Mouse (Mus musculus): ENCODE measurements at regions not wholly inside any gene's neighbourhood (a gene's known extent, or its start where the extent isn't known, plus 50 kb on each side); places are given as distances from the start of the nearest gene placed in this dataset.

GRCm38 (mm10) chr7:40751779-40752178 is 146.3 kb upstream of the Vstm2b start:
- DNase-seq (ENCODE audit: low read depth, low spot score) = no peak
- no peaks in the 10 kb centered on the region for H3K36me3 ChIP-seq (ENCODE audit: control insufficient read depth, insufficient read depth, low read length, poor library complexity, severe bottlenecking)
- H3K27me3 ChIP-seq (ENCODE audit: control insufficient read depth, insufficient read depth, low read length, poor library complexity, severe bottlenecking) = no peaks in the 10 kb centered on the region

GRCm38 (mm10) chr7:40752195-40752594 is 145.9 kb upstream of the Vstm2b start:
- H3K27me3 ChIP-seq (ENCODE audit: control insufficient read depth, insufficient read depth, low read length, poor library complexity, severe bottlenecking) = no peaks in the 10 kb centered on the region
- H3K36me3 ChIP-seq (ENCODE audit: control insufficient read depth, insufficient read depth, low read length, poor library complexity, severe bottlenecking) = no peaks in the 10 kb centered on the region
- no peak for DNase-seq (ENCODE audit: low read depth, low spot score)

- Histone ChIP-seq H3K27me3 (ENCODE audit: control insufficient read depth, insufficient read depth, low read length, poor library complexity, severe bottlenecking) (no peaks in the 10 kb centered on the region), H3K36me3 (ENCODE audit: control insufficient read depth, insufficient read depth, low read length, poor library complexity, severe bottlenecking) (no peaks in the 10 kb centered on the region)
- DNase-seq (ENCODE audit: low read depth, low spot score) = no peak
Observed at GRCm38 (mm10) chr7:40753490-40753889, 144.6 kb upstream of the Vstm2b start.

- DNase-seq (ENCODE audit: low read depth, low spot score) = no peak
- no peaks in the 10 kb centered on the region for H3K36me3 ChIP-seq (ENCODE audit: control insufficient read depth, insufficient read depth, low read length, poor library complexity, severe bottlenecking)
Observed at GRCm38 (mm10) chr7:40762520-40762919, 135.6 kb upstream of the Vstm2b start.

GRCm38 (mm10) chr7:40766142-40766541 is 132.0 kb upstream of the Vstm2b start:
- no peaks in the 10 kb centered on the region for H3K27me3 ChIP-seq (ENCODE audit: control insufficient read depth, insufficient read depth, low read length, poor library complexity, severe bottlenecking)
- DNase-seq (ENCODE audit: low read depth, low spot score) = no peak
- no peaks in the 10 kb centered on the region for H3K36me3 ChIP-seq (ENCODE audit: control insufficient read depth, insufficient read depth, low read length, poor library complexity, severe bottlenecking)

More at GRCm38 (mm10) chr7:40762520-40762919, 135.6 kb upstream of the Vstm2b start:
- no peaks in the 10 kb centered on the region for H3K27me3 ChIP-seq (ENCODE audit: control insufficient read depth, insufficient read depth, low read length, poor library complexity, severe bottlenecking)

GRCm38 (mm10) chr7:40776220-40776619 is 121.9 kb upstream of the Vstm2b start:
- DNase-seq (ENCODE audit: low read depth, low spot score) = no peak
- H3K36me3 ChIP-seq (ENCODE audit: control insufficient read depth, insufficient read depth, low read length, poor library complexity, severe bottlenecking) = no peaks in the 10 kb centered on the region
- H3K27me3 ChIP-seq (ENCODE audit: control insufficient read depth, insufficient read depth, low read length, poor library complexity, severe bottlenecking) = no peaks in the 10 kb centered on the region

GRCm38 (mm10) chr7:40784906-40785305 is 113.2 kb upstream of the Vstm2b start:
- H3K36me3 ChIP-seq (ENCODE audit: control insufficient read depth, insufficient read depth, low read length, poor library complexity, severe bottlenecking) = no peaks in the 10 kb centered on the region

GRCm38 (mm10) chr7:40786758-40787157 is 111.4 kb upstream of the Vstm2b start:
- no peaks in the 10 kb centered on the region for H3K36me3 ChIP-seq (ENCODE audit: control insufficient read depth, insufficient read depth, low read length, poor library complexity, severe bottlenecking)
- H3K27me3 ChIP-seq (ENCODE audit: control insufficient read depth, insufficient read depth, low read length, poor library complexity, severe bottlenecking) = no peaks in the 10 kb centered on the region
- no peak for DNase-seq (ENCODE audit: low read depth, low spot score)

More at GRCm38 (mm10) chr7:40784906-40785305, 113.2 kb upstream of the Vstm2b start:
- H3K27me3 ChIP-seq (ENCODE audit: control insufficient read depth, insufficient read depth, low read length, poor library complexity, severe bottlenecking) = no peaks in the 10 kb centered on the region
- DNase-seq (ENCODE audit: low read depth, low spot score) = no peak

GRCm38 (mm10) chr7:40788486-40788885 is 109.6 kb upstream of the Vstm2b start:
- DNase-seq (ENCODE audit: low read depth, low spot score) = no peak
- no peaks in the 10 kb centered on the region for H3K36me3 ChIP-seq (ENCODE audit: control insufficient read depth, insufficient read depth, low read length, poor library complexity, severe bottlenecking)
- H3K27me3 ChIP-seq (ENCODE audit: control insufficient read depth, insufficient read depth, low read length, poor library complexity, severe bottlenecking) = no peaks in the 10 kb centered on the region

- DNase-seq (ENCODE audit: low read depth, low spot score) = no peak
- no peaks in the 10 kb centered on the region for H3K27me3 ChIP-seq (ENCODE audit: control insufficient read depth, insufficient read depth, low read length, poor library complexity, severe bottlenecking)
Observed at GRCm38 (mm10) chr7:40794458-40795207, 103.5 kb upstream of the Vstm2b start.

GRCm38 (mm10) chr7:40799794-40800193 is 98.3 kb upstream of the Vstm2b start:
- no peaks in the 10 kb centered on the region for H3K36me3 ChIP-seq (ENCODE audit: control insufficient read depth, insufficient read depth, low read length, poor library complexity, severe bottlenecking)
- no peak for DNase-seq (ENCODE audit: low read depth, low spot score)
- H3K27me3 ChIP-seq (ENCODE audit: control insufficient read depth, insufficient read depth, low read length, poor library complexity, severe bottlenecking) = no peaks in the 10 kb centered on the region

More at GRCm38 (mm10) chr7:40794458-40795207, 103.5 kb upstream of the Vstm2b start:
- H3K36me3 ChIP-seq (ENCODE audit: control insufficient read depth, insufficient read depth, low read length, poor library complexity, severe bottlenecking) = no peaks in the 10 kb centered on the region

GRCm38 (mm10) chr7:40801291-40801690 is 96.8 kb upstream of the Vstm2b start:
- no peaks in the 10 kb centered on the region for H3K36me3 ChIP-seq (ENCODE audit: control insufficient read depth, insufficient read depth, low read length, poor library complexity, severe bottlenecking)
- no peak for DNase-seq (ENCODE audit: low read depth, low spot score)
- no peaks in the 10 kb centered on the region for H3K27me3 ChIP-seq (ENCODE audit: control insufficient read depth, insufficient read depth, low read length, poor library complexity, severe bottlenecking)

GRCm38 (mm10) chr7:40805211-40805610 is 92.9 kb upstream of the Vstm2b start:
- Histone ChIP-seq H3K27me3 (ENCODE audit: control insufficient read depth, insufficient read depth, low read length, poor library complexity, severe bottlenecking) (no peaks in the 10 kb centered on the region), H3K36me3 (ENCODE audit: control insufficient read depth, insufficient read depth, low read length, poor library complexity, severe bottlenecking) (no peaks in the 10 kb centered on the region)
- DNase-seq (ENCODE audit: low read depth, low spot score) = no peak

- no peaks in the 10 kb centered on the region for H3K27me3 ChIP-seq (ENCODE audit: control insufficient read depth, insufficient read depth, low read length, poor library complexity, severe bottlenecking)
- DNase-seq (ENCODE audit: low read depth, low spot score) = no peak
- H3K36me3 ChIP-seq (ENCODE audit: control insufficient read depth, insufficient read depth, low read length, poor library complexity, severe bottlenecking) = no peaks in the 10 kb centered on the region
Observed at GRCm38 (mm10) chr7:40805866-40806265, 92.3 kb upstream of the Vstm2b start.

- H3K27me3 ChIP-seq (ENCODE audit: control insufficient read depth, insufficient read depth, low read length, poor library complexity, severe bottlenecking) = no peaks in the 10 kb centered on the region
- H3K36me3 ChIP-seq (ENCODE audit: control insufficient read depth, insufficient read depth, low read length, poor library complexity, severe bottlenecking) = no peaks in the 10 kb centered on the region
- no peak for DNase-seq (ENCODE audit: low read depth, low spot score)
Observed at GRCm38 (mm10) chr7:40812952-40813351, 85.2 kb upstream of the Vstm2b start.
